Mouse (Mus musculus) urinary bladder, adult 18-20 months (tissue): ENCODE data around the gene Dis3l.
A peak's percentile ranks its signal among the peaks of the same experiment; 100 is the strongest.

ENCODE experiments used
- DNase-seq, 2 experiments: peaks; one replicate each; pipeline ENCODE4 v3.0.0; 2022; ENCODE audit warnings: low spot score in 2 of 2, mixed read lengths in 2 of 2

Gene Dis3l

GRCm38 (mm10) chr9:64341254-64341566, at the start of gene Dis3l:
Dis3l (minus strand) TSS chr9:64341288.
- DNase-seq, result no peak

- DNase-seq, result no peak
Observed at GRCm38 (mm10) chr9:64389576-64390292, 48.6 kb upstream of the Dis3l start.

GRCm38 (mm10) chr9:64386466-64387211, 45.6 kb upstream of the Dis3l start:
- no peak for DNase-seq

GRCm38 (mm10) chr9:64385511-64386465, 44.7 kb upstream of the Dis3l start, which contains the start of gene Megf11:
Megf11 (plus strand) TSS chr9:64385626.
- peak in 1 of 2 experiments; percentile 26 for DNase-seq

GRCm38 (mm10) chr9:64383021-64383788, 42.1 kb upstream of the Dis3l start:
- no peak for DNase-seq

- no peak for DNase-seq
Observed at GRCm38 (mm10) chr9:64376380-64376779, 35.3 kb upstream of the Dis3l start.

- no peak for DNase-seq
Observed at GRCm38 (mm10) chr9:64371305-64371819, 30.3 kb upstream of the Dis3l start.

- no peak for DNase-seq
Observed at GRCm38 (mm10) chr9:64369871-64370270, 28.8 kb upstream of the Dis3l start.

- DNase-seq, result no peak
Observed at GRCm38 (mm10) chr9:64361231-64361950, 20.3 kb upstream of the Dis3l start.

GRCm38 (mm10) chr9:64355627-64356026, 14.5 kb upstream of the Dis3l start:
- DNase-seq, result no peak

- DNase-seq, result no peak
Observed at GRCm38 (mm10) chr9:64351191-64351590, 10.1 kb upstream of the Dis3l start.

GRCm38 (mm10) chr9:64349490-64349889, 8.4 kb upstream of the Dis3l start:
- DNase-seq, result no peak

- DNase-seq, result no peak
Observed at GRCm38 (mm10) chr9:64347377-64347776, 6.3 kb upstream of the Dis3l start.

- no peak for DNase-seq
Observed at GRCm38 (mm10) chr9:64345931-64346330, 4.8 kb upstream of the Dis3l start.

GRCm38 (mm10) chr9:64343656-64344055, 2.6 kb upstream of the Dis3l start:
- DNase-seq, result no peak

- no peak for DNase-seq
Observed at GRCm38 (mm10) chr9:64341671-64342070, 583 bp upstream of the Dis3l start.

- peak; percentile 59 to 78 for DNase-seq
Observed at GRCm38 (mm10) chr9:64340351-64341253, 486 bp downstream of the Dis3l start.

- no peak for DNase-seq
Observed at GRCm38 (mm10) chr9:64339361-64339760, 1.7 kb downstream of the Dis3l start.

- DNase-seq, result no peak
Observed at GRCm38 (mm10) chr9:64335825-64336224, 5.3 kb downstream of the Dis3l start.
